Mouse (Mus musculus): ENCODE results near the gene Qrich1.
A peak's percentile ranks its signal among the peaks of the same experiment; 100 is the strongest.

Gene Qrich1

DNA sequence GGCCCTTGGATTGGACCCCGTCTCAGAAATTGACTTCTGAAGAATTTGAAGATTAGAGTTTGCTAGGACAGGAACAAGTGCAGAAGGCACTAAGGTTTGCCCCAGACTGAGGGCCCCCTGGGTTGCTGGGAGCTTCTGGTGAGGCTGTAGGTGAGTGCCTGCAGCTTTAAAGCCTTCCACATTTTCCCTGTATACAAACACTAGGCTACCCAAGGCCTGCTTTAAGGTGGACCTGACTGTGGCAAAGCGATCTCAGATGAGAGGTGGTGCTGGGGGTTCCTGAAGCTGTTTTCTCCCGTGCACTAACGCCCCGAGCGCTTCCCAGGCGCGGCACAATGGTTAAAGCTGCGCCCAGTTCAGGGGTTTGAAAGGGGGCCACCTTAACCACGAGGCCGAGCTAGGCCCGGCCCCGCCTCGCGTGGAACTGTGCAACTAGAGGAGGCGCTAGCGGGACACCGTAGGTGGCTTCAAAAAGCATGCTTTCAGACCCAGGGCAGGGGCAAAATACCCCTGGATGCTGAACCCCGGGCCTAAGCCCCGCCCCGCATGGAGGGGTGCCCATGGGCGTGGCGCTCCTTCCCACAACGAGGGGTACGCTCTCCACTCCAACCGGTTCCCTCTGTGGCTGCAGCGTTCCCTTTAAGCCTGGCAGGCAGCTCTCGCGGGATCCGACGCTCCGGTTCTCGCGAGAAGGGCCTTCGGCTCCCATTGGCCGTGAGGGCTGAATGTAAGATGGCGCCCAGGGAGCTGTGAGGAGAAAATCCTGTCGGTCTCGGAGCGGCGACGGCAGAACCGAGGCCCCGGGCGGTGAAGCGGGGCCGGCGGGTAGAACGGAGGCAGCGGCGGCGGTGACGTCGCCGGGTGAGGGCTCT lies at the start of gene Qrich1:
Qrich1 (plus strand) TSS at position 427 of the 872 bp plus-strand sequence.
- peak; percentile 95 for DNase-seq (ENCODE audit: extremely low spot score)

DNA sequence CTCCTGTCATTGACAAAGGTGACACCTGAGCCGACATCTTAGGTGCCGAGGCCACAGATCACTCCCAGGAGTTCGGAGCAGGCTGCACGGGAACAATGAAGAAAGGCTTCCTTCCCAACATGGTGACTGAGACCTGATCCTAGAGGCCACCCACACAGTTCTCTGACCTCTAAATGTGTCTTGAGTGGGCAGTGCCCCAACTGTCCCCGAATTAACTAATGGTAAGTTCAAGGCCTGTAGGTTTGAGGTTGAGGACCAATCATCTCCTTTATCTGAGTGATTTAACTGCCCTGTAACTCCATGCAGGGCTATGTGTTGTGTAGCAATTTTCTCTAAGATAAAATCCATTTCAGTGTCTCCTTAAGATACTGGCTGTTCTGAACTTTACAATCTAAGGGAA lies 47.2 kb upstream of the Qrich1 start:
- DNase-seq (ENCODE audit: extremely low spot score): no peak

- no peak for DNase-seq (ENCODE audit: extremely low spot score)
Measured at GRCm38 (mm10) chr9:108469845-108470244, 46.8 kb upstream of the Qrich1 start.

GRCm38 (mm10) chr9:108474528-108474927 lies 42.1 kb upstream of the Qrich1 start:
- no peak for DNase-seq (ENCODE audit: extremely low spot score)

DNA sequence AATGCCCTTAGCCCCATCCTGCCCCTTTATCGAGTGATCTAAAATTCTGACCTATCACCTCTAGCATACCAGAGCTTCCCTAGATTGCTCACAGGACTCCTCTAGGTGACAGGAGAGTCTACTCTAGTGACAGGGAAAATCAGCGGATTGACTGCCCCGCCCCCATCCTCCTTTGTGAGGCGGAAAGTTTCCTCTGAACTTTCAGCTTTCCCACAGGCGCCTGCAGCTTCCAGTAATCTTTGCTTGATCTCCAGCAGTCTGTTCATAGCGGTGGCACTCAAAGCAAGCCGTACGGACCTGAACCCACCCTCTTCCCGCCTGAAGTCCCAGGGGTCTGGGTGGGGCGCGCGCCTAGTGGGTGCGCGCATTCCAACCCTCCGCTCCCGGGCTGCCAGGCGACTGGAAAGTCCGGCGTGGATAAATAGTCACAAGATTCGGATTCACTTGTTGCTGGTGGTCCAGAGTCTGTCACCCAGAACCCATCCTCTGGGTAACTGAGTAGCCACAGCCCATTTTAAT lies 37.9 kb upstream of the Qrich1 start:
- DNase-seq (ENCODE audit: extremely low spot score): peak; percentile 89

DNA sequence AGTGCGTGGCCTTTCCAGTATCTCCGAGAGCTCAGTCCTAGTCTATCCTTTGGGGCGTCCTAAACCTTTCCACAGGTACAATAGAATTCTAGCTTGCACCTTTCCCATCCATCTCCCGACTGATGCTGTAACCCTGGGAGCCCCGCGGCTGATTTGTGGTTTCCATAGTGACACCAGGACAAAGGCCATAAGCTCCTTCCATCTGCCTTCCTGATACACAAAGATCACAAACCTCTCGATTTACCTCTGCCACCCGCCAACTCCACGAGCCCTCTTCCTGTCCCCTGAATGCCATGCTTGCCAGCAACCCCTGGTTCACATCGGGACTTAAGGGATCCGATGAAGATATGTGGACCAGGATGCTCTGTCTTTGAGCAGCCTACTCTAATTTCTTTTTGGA lies 37.4 kb upstream of the Qrich1 start:
- no peak for DNase-seq (ENCODE audit: extremely low spot score)

DNA sequence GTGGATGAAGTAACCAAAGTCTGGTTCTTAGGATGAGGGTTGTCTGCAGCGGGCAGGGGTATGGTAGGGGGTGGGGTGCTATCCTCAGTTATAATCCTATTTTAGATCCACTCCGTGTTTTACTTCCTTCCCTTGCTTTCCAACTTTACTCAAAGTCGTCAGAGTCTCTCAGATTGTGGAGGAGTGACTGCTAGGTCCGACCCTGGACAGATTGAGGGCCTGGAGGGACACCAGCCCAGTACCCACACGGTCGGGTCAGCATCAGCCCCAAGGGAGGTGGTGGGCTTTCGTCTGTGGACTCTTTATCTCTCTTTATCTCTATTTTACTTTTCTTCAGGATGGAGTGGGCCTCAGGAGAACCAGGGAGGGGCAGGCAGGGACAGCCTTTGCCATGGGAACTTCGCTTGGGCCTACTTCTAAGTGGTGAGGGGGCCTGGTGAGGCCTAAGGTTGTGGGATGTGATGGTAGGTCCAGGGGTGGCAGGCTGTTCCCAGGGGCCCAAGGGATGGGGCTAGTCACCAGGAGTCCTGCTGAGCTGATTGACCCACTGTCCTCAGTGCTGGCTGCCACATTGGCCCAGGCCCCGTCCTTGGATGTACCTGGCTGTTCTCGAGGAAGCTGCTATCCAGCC lies 36.8 kb upstream of the Qrich1 start, which contains the start of gene Lamb2:
Lamb2 (plus strand) TSS at position 16 of the 631 bp plus-strand sequence.
- DNase-seq (ENCODE audit: extremely low spot score): peak; percentile 82

DNA sequence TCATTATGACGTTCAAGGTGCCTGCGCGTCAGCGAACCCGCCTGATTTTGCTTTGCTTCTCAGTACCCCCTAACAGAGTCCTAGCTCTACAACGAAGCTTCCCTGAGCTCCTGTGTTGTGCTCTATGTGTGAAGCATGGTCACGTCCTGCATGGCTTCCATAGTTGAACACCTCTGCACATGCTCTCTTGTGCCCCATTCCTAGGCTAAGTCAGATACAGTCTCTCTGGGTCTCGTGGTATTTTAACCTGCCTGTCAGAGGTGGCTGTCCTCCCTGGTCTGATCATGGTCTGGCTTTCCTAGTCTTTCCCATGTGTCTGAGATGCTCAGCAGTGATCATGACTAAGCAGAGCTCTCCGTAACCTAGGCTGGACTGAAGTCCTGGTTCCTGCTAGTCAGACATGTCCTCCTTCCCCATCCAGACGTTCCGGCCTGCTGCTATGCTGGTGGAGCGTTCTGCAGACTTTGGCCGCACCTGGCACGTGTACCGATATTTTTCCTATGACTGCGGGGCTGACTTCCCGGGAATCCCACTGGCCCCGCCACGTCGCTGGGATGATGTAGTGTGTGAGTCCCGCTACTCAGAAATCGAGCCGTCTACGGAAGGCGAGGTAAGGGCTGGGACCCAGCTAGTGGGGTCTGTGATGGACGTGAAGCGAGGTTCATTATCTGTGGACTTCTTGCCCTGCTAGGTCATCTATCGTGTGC lies 35.6 kb upstream of the Qrich1 start:
- DNase-seq (ENCODE audit: extremely low spot score): no peak

DNA sequence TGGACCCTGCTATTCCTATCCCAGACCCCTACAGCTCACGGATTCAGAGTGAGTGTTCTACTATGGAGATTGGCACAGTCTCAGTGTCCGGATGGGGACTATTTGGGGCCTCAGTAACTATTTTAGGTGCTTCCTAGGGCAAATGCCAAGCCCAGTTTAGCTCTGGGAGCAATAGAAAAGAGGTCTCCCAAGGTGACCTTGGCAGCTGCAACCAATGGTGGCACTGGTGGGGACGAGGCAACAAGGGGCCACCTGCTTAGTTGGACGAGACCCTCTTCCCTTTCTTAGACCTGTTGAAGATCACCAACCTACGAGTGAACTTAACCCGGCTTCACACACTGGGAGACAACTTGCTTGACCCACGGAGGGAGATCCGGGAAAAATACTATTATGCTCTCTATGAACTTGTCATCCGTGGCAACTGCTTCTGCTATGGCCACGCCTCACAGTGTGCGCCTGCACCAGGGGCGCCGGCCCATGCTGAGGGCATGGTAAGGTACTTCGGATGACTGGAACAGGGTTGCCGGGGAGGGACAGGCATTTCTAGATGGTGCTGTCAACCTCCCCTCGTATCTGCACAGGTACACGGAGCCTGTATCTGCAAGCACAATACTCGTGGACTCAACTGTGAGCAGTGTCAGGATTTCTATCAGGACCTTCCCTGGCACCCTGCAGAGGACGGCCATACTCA lies 34.9 kb upstream of the Qrich1 start:
- DNase-seq (ENCODE audit: extremely low spot score): no peak

DNA sequence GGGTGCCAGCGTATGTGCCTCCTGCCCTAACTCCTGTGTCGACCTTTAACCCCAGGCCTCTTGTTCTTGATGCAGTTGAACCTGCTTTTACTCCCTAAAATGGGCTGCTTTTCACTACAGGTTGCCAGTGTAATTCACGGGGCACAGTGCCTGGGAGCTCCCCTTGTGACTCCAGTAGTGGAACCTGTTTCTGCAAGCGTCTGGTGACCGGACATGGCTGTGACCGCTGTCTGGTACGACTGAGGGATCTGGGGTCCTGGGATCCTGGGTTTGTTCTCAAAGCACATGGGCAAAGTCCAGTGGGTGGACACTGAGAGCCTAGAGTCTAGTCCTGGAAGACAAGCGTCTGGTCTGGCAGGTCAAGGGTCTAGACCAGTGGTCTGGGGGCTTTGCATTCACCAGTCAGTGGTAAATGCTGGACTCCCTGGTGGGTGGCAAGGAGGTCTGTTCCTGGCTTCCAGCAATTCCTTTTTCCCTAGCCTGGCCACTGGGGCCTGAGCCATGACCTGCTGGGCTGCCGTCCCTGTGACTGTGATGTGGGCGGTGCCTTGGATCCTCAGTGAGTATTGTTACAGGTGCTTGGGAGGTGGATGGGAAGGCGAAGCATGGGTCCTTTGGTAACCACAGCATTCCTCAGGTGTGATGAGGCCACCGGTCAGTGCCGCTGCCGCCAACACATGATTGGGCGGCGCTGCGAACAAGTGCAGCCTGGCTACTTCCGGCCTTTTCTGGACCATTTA lies 33.4 kb upstream of the Qrich1 start:
- DNase-seq (ENCODE audit: extremely low spot score): no peak

GRCm38 (mm10) chr9:108484021-108484420 lies 32.6 kb upstream of the Qrich1 start:
- no peak for DNase-seq (ENCODE audit: extremely low spot score)

DNA sequence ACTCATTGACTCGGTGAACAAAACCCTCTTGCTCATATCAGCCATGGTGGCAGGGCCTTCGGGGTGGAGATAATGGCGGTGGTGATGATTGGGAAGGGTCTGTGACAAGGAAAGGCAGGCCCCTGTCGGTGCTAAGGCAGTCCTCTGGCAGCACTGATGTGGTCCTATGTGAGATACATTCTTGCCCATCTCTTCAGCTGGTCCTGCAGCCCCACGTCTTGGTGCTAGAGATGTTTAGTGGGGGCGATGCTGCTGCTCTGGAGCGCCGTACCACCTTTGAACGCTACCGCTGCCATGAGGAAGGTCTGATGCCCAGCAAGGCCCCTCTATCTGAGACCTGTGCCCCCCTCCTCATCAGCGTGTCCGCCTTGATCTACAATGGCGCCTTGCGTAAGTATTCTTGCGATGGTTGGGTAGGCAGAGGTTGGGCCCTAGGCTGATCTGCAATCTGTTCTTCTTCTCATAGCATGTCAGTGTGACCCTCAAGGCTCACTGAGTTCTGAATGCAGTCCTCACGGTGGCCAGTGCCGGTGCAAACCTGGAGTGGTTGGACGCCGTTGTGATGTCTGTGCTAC lies 31.2 kb upstream of the Qrich1 start:
- DNase-seq (ENCODE audit: extremely low spot score): no peak

DNA sequence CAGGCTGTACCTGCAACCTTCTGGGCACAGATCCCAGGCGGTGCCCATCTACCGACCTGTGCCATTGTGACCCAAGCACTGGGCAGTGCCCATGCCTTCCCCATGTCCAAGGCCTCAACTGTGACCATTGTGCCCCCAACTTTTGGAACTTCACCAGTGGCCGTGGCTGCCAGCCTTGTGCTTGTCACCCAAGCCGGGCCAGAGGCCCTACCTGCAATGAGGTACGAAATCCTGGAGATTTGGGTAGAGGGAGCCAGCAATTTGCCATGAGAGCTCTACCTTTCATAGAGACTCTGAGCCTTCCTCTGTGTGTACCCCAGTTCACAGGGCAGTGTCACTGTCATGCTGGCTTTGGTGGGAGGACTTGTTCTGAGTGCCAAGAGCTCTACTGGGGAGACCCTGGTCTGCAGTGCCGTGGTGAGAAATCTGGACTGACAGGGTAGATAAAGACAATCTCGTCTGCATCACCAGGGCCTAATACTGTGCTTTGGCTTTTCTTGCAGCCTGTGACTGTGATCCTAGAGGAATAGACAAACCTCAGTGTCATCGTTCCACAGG lies 29.6 kb upstream of the Qrich1 start:
- no peak for DNase-seq (ENCODE audit: extremely low spot score)

- DNase-seq (ENCODE audit: extremely low spot score): no peak
Measured at GRCm38 (mm10) chr9:108488403-108488802, 28.2 kb upstream of the Qrich1 start.

DNA sequence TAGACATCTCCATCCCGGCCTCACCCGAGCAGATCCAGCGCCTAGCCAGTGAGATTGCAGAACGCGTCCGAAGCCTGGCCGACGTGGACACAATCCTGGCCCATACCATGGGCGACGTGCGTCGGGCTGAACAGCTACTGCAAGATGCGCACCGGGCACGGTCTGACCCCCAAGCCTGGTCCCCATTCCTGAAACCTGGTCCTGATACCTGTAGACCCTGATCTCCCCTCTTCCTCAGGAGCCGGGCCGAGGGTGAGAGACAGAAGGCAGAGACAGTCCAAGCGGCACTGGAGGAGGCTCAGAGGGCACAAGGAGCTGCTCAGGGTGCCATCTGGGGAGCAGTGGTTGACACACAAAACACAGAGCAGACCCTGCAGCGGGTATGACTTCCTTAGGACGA lies 27.4 kb upstream of the Qrich1 start:
- no peak for DNase-seq (ENCODE audit: extremely low spot score)

GRCm38 (mm10) chr9:108489702-108490558 lies 26.7 kb upstream of the Qrich1 start:
- no peak for DNase-seq (ENCODE audit: extremely low spot score)

DNA sequence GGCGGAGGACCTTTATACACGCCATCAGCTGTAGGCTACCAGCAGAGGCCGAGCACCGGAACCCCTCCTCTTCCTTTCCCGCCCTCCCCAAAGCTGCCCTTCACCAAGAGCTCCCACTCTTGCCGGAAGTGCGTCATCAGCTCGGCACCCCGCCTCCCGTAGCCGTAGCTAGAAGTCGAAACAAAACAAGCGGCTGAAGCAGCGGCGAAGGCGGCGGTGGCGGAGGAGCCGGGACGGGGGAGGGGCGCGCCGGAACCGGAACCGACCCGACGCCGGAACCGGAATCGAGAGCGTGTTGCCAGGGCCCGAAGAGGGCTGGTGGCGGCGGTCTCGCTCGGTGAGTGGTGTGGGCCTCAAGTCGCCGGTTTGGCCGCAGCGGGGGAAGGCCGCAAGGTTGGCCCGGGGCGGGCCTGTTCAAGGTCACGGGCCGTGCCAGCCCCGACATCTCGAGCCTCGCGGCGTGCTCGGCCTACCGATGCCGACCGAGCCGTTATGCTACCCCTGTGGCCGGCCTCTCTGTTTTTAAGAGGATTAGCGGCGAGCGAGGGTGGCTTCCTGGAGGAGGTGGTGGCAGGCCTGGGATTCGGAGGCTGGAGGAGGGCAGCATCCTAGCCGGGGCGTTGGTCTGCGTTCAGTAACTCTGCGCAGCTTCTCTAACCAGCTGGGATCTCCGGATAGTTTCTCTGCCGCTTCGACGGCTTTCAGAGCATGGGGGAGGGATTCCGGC lies 25.9 kb upstream of the Qrich1 start, which contains the start of gene Usp19:
Usp19 (plus strand) TSS at position 44 of the 727 bp plus-strand sequence.
- peak; percentile 94 for DNase-seq (ENCODE audit: extremely low spot score)

DNA sequence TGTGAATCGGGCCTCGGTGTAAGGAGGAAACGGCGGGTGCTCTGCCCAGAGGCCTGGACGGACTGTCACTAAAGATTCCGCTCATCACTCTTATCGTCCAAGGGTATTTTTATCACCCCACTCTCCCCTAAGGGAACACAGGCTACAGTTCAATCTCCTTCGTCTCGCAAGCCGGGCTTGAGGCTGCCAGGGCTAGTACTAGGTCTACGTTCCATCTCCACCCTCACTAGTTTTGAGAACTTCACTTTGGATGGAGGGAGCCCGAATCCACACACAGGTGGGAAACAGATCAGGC lies 25.4 kb upstream of the Qrich1 start:
- DNase-seq (ENCODE audit: extremely low spot score): no peak

Measured in embryo, embryonic 9.5 days (tissue).